Mouse (Mus musculus): ENCODE measurements at regions not wholly inside any gene's neighbourhood (a gene's known extent, or its start where the extent isn't known, plus 50 kb on each side); places are given as distances from the start of the nearest gene placed in this dataset.

- no peak for ATAC-seq (replicated peaks; ENCODE audit: low FRiP score, low read depth)
- H3K4me1 ChIP-seq (replicated peaks; ENCODE audit: insufficient read depth, low read length): no peaks in the 10 kb centered on the region
- no peaks in the 10 kb centered on the region for H3K9me3 ChIP-seq (replicated peaks; ENCODE audit: low read length)
- TF ChIP-seq CTCF (IDR thresholded peaks at IDR 0.05; ENCODE audit: low read depth): peak; percentile 36
- H3K9ac ChIP-seq (ENCODE audit: low read depth, low read length): no peak overlapping the region
- no peaks in the 10 kb centered on the region for H3K27me3 ChIP-seq (ENCODE audit: insufficient read depth, low read length)
- no peak overlapping the region for H3K4me3 ChIP-seq (replicated peaks; ENCODE audit: low read depth, low read length)
- no peak for DNase-seq (ENCODE audit: low spot score)
- H3K36me3 ChIP-seq (ENCODE audit: insufficient read depth, low read length): no peaks in the 10 kb centered on the region
- H3K27ac ChIP-seq: no peak overlapping the region
- no peak overlapping the region for H3K4me2 ChIP-seq (ENCODE audit: low read length)
- WGBS: 60% methylated on average over 9 of the region's 9 CpGs
These were observed 59.4 kb upstream of the Foxn2 start for GRCm38 (mm10) chr17:88381106-88381505.

GRCm38 (mm10) chr17:88383447-88383846, 57.1 kb upstream of the Foxn2 start:
- H3K4me2 ChIP-seq (ENCODE audit: low read length): no peak overlapping the region
- H3K36me3 ChIP-seq (ENCODE audit: insufficient read depth, low read length): no peaks in the 10 kb centered on the region
- no peak for TF ChIP-seq CTCF (IDR thresholded peaks at IDR 0.05; ENCODE audit: low read depth)
- H3K9ac ChIP-seq (ENCODE audit: low read depth, low read length): no peak overlapping the region
- DNase-seq (ENCODE audit: low spot score) (no peak), ATAC-seq (replicated peaks; ENCODE audit: low FRiP score, low read depth) (no peak)
- H3K27ac ChIP-seq: no peak overlapping the region
- H3K27me3 ChIP-seq (ENCODE audit: insufficient read depth, low read length): no peaks in the 10 kb centered on the region
- H3K4me3 ChIP-seq (replicated peaks; ENCODE audit: low read depth, low read length): no peak overlapping the region
- WGBS: 82% methylated on average over 4 of the region's 4 CpGs
- no peaks in the 10 kb centered on the region for H3K4me1 ChIP-seq (replicated peaks; ENCODE audit: insufficient read depth, low read length)
- no peaks in the 10 kb centered on the region for H3K9me3 ChIP-seq (replicated peaks; ENCODE audit: low read length)

- WGBS: 86% methylated on average over 15 of the region's 15 CpGs
- no peaks in the 10 kb centered on the region for H3K27me3 ChIP-seq (ENCODE audit: insufficient read depth, low read length)
- DNase-seq (ENCODE audit: low spot score): no peak
- H3K9me3 ChIP-seq (replicated peaks; ENCODE audit: low read length): no peaks in the 10 kb centered on the region
- no peak overlapping the region for H3K27ac ChIP-seq
- no peak for TF ChIP-seq CTCF (IDR thresholded peaks at IDR 0.05; ENCODE audit: low read depth)
- H3K4me1 ChIP-seq (replicated peaks; ENCODE audit: insufficient read depth, low read length): no peaks in the 10 kb centered on the region
- no peak overlapping the region for H3K4me3 ChIP-seq (replicated peaks; ENCODE audit: low read depth, low read length)
- H3K36me3 ChIP-seq (ENCODE audit: insufficient read depth, low read length): no peaks in the 10 kb centered on the region
- no peak for ATAC-seq (replicated peaks; ENCODE audit: low FRiP score, low read depth)
- no peak overlapping the region for H3K4me2 ChIP-seq (ENCODE audit: low read length)
- H3K9ac ChIP-seq (ENCODE audit: low read depth, low read length): no peak overlapping the region
These were observed 52.0 kb upstream of the Foxn2 start for GRCm38 (mm10) chr17:88388441-88388951.

GRCm38 (mm10) chr17:88389668-88390461, 50.6 kb upstream of the Foxn2 start:
- Histone ChIP-seq H3K4me1 (replicated peaks; ENCODE audit: insufficient read depth, low read length) (no peaks in the 10 kb centered on the region), H3K4me3 (replicated peaks; ENCODE audit: low read depth, low read length) (no peak overlapping the region), H3K27me3 (ENCODE audit: insufficient read depth, low read length) (no peaks in the 10 kb centered on the region), H3K9me3 (replicated peaks; ENCODE audit: low read length) (no peaks in the 10 kb centered on the region), H3K36me3 (ENCODE audit: insufficient read depth, low read length) (no peaks in the 10 kb centered on the region), H3K27ac (no peak overlapping the region), H3K4me2 (ENCODE audit: low read length) (no peak overlapping the region), H3K9ac (ENCODE audit: low read depth, low read length) (no peak overlapping the region)
- 63% methylated on average over 14 of the region's 14 CpGs for WGBS
- DNase-seq (ENCODE audit: low spot score): no peak
- no peak for ATAC-seq (replicated peaks; ENCODE audit: low FRiP score, low read depth)
- TF ChIP-seq CTCF (IDR thresholded peaks at IDR 0.05; ENCODE audit: low read depth): no peak

All from kidney, postnatal 0 days (tissue).